Mouse (Mus musculus) MEL (cell line): ENCODE results near the gene Med27. TPM values are rescaled to one million over a fixed set of nuclear protein-coding genes. Genes with fewer than 3 reads are reported as not detected.

ENCODE experiments used
- DNase-seq: peaks from one replicate; pipeline ENCODE4 v3.0.0; 2011; ENCODE audit warnings: low read depth, low spot score
- H3K27ac ChIP-seq: 2 replicates; pipeline ENCODE4 v1.5.1; 2012; ENCODE audit warnings: low read depth, mild to moderate bottlenecking, control low read depth, low read length, moderate library complexity; ENCODE audit not compliant: control insufficient read depth
- H3K27me3 ChIP-seq, 2 experiments: fragments of 150-350 bp in 1 of 2; sonication (generic) in 1 of 2; 2 replicates each; pipeline ENCODE4 v1.6.1; 2012; ENCODE audit warnings: low read length in 2 of 2, mild to moderate bottlenecking in 2 of 2, improper control_type of control experiment in 1 of 2, moderate library complexity in 1 of 2; ENCODE audit not compliant: insufficient read depth in 2 of 2, control insufficient read depth in 1 of 2
- H3K36me3 ChIP-seq, 2 experiments: 2 replicates each; pipeline ENCODE4 v1.6.1; 2012 to 2014; ENCODE audit warnings: low read length in 2 of 2, improper control_type of control experiment in 1 of 2, inconsistent platforms in 1 of 2, mild to moderate bottlenecking in 1 of 2; ENCODE audit not compliant: insufficient read depth in 2 of 2, control insufficient read depth in 1 of 2
- H3K4me1 ChIP-seq, 2 experiments: fragments of 150-350 bp in 1 of 2; sonication (generic) in 1 of 2; 2 replicates each; pipeline ENCODE4 v1.6.1; 2012; ENCODE audit warnings: low read length in 2 of 2, improper control_type of control experiment in 1 of 2, mild to moderate bottlenecking in 1 of 2; ENCODE audit not compliant: insufficient read depth in 2 of 2, control insufficient read depth in 1 of 2
- H3K4me3 ChIP-seq, 2 experiments: fragments of 150-350 bp in 1 of 2; sonication (generic) in 1 of 2; 2 replicates each; pipeline ENCODE4 v1.5.1; 2012; ENCODE audit warnings: low read depth in 2 of 2, low read length in 2 of 2, mild to moderate bottlenecking in 2 of 2, moderate library complexity in 2 of 2, control low read depth in 1 of 2, improper control_type of control experiment in 1 of 2; ENCODE audit not compliant: control insufficient read depth in 1 of 2, insufficient read depth in 1 of 2
- H3K79me2 ChIP-seq: 2 replicates; pipeline ENCODE4 v1.6.1; 2012; ENCODE audit warnings: mild to moderate bottlenecking, low read length, moderate library complexity; ENCODE audit not compliant: control insufficient read depth, poor library complexity, insufficient read depth
- H3K9ac ChIP-seq: 2 replicates; pipeline ENCODE4 v1.6.1; 2012; ENCODE audit warnings: low read depth, mild to moderate bottlenecking, control low read depth, low read length, moderate library complexity; ENCODE audit not compliant: control insufficient read depth, poor library complexity, severe bottlenecking
- H3K9me3 ChIP-seq: fragments of 150-350 bp; sonication (generic); replicated peaks from 2 replicates; pipeline ENCODE4 v1.6.1; 2012; ENCODE audit warnings: mild to moderate bottlenecking, low read length, improper control_type of control experiment, moderate library complexity; ENCODE audit not compliant: insufficient read depth
- CTCF ChIP-seq, 3 experiments: IDR thresholded peaks in 2 of 3; conservative IDR thresholded peaks in 1 of 3; 2 replicates each; pipeline ENCODE4 v1.5.1; 2011 to 2012; ENCODE audit warnings: low read length in 3 of 3, low read depth in 2 of 3, mild to moderate bottlenecking in 2 of 3, improper control_type of control experiment in 1 of 3, inconsistent platforms in 1 of 3, mixed read lengths in 1 of 3, moderate library complexity in 1 of 3; ENCODE audit not compliant: control insufficient read depth in 1 of 3, insufficient read depth in 1 of 3, poor library complexity in 1 of 3, severe bottlenecking in 1 of 3
- JUND ChIP-seq: IDR thresholded peaks from 2 replicates; pipeline ENCODE4 v1.6.1; 2011; ENCODE audit warnings: low read depth, mild to moderate bottlenecking, improper control_type of control experiment, low read length
- MAX ChIP-seq: IDR thresholded peaks from 2 replicates; pipeline ENCODE4 v1.6.1; 2011; ENCODE audit warnings: low read length, improper control_type of control experiment
- MXI1 ChIP-seq: IDR thresholded peaks from 2 replicates; pipeline ENCODE4 v1.6.1; 2011; ENCODE audit warnings: mild to moderate bottlenecking, low read depth, low read length, improper control_type of control experiment
- MYC ChIP-seq: IDR thresholded peaks from 2 replicates; pipeline ENCODE4 v1.6.1; 2011; ENCODE audit warnings: low read depth, mild to moderate bottlenecking, low read length, improper control_type of control experiment, moderate library complexity
- RCOR1 ChIP-seq: IDR thresholded peaks from 2 replicates; pipeline ENCODE4 v1.6.1; 2012; ENCODE audit warnings: low read depth, mild to moderate bottlenecking, inconsistent platforms, low read length, improper control_type of control experiment
- SIN3A ChIP-seq: IDR thresholded peaks from 2 replicates; pipeline ENCODE4 v1.6.1; 2012; ENCODE audit warnings: low read length, improper control_type of control experiment, inconsistent platforms
- SMC3 ChIP-seq: IDR thresholded peaks from 2 replicates; pipeline ENCODE4 v1.6.1; 2011; ENCODE audit warnings: low read depth, low read length, improper control_type of control experiment
- TAL1 ChIP-seq: IDR thresholded peaks from 2 replicates; pipeline ENCODE4 v1.6.1; 2012; ENCODE audit warnings: mild to moderate bottlenecking, inconsistent platforms, low read length, moderate library complexity, mixed read lengths
- TCF12 ChIP-seq: IDR thresholded peaks from 2 replicates; pipeline ENCODE4 v1.6.1; 2014; ENCODE audit warnings: low read depth, mild to moderate bottlenecking, inconsistent platforms, low read length, improper control_type of control experiment, moderate library complexity
- USF1 ChIP-seq: IDR thresholded peaks from 2 replicates; pipeline ENCODE4 v1.6.1; 2014; ENCODE audit warnings: low read depth, mild to moderate bottlenecking, inconsistent platforms, low read length, improper control_type of control experiment, moderate library complexity
- USF2 ChIP-seq, 2 experiments: IDR thresholded peaks; 2 replicates each; pipeline ENCODE4 v1.6.1; 2011 to 2012; ENCODE audit warnings: improper control_type of control experiment in 2 of 2, low read length in 2 of 2, borderline replicate concordance in 1 of 2, inconsistent platforms in 1 of 2, low read depth in 1 of 2, mild to moderate bottlenecking in 1 of 2; ENCODE audit not compliant: insufficient read depth in 1 of 2
- ZC3H11A ChIP-seq: IDR thresholded peaks from 2 replicates; pipeline ENCODE4 v1.6.1; 2012; ENCODE audit warnings: low read depth, mild to moderate bottlenecking, inconsistent platforms, low read length, improper control_type of control experiment
- polyA plus RNA-seq, 2 experiments: library from polyadenylated mRNA; stranded (reverse) in 1 of 2; unstranded in 1 of 2; fragments of >175 nt in 1 of 2; fragments of >200 nt in 1 of 2; gene quantifications; 2 replicates each; pipeline versions ENCODE4 v1.2.1 to v1.2.4; 2012; ENCODE audit warnings: low replicate concordance in 2 of 2, low read depth in 1 of 2; ENCODE audit not compliant: insufficient read length in 2 of 2, insufficient read depth in 1 of 2, missing spikeins in 1 of 2
- total RNA-seq: library from RNA; depleted of rRNA; stranded (reverse); fragments of 300-350 nt; gene quantifications from 2 replicates; pipeline ENCODE4 v1.2.3, GENCODE M21; 2012

Med27 gene
- total and polyA plus RNA-seq, 3 experiments: 46.3 to 46.9 TPM; not detected in 1

DNA sequence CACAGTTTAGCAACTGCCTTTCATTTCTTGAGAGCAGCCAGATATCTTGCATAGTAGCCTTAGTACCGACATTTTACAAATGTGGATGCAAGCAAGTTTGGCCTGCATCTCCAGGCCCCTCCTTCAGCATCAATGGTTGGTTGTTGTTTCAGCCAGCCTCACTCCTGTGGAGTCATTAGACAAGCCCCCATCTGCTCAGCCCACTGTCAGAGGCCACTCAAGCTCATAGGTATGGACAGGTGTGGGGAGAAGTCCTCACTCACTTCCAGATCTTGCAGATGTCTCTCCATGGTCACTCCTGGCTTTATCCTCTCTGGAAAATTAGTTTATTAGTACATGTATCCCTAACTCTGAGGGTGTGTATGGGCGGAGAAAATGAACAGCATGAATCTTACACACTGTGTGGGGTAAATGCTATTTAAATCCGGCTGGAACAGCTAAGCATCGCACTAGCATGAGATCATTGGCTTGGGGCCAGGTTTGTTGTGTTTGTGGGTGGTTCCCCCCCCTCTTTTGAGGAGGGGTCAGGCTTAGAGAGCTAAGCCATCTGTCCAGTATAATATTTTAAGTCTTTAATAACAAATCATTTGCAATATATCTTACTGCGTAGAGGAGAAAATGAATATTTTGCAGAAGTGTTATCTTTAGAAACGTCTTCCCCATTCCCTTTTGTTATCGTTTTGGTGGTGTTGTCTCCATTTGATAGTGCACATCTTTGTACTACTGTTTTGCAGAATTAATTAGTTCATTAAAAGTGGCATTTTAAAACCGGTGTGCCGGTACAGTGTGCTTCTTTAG is 118.4 kb downstream of the Med27 start (continued):
- TF ChIP-seq SIN3A: no peak
- no peak for TF ChIP-seq USF2 (IDR thresholded peaks at IDR 0.05; ENCODE audit: borderline replicate concordance in 1 of 2, insufficient read depth in 1 of 2, low read depth in 1 of 2, low read length in 2 of 2)
- no peak for TF ChIP-seq SMC3
- TF ChIP-seq TAL1: no peak
- TF ChIP-seq ZC3H11A: no peak
- no peak for TF ChIP-seq MAX
- peak; percentile 77 for TF ChIP-seq TCF12
- peak; percentile 78; the same call in 1 of the 2 replicates for TF ChIP-seq RCOR1

DNA sequence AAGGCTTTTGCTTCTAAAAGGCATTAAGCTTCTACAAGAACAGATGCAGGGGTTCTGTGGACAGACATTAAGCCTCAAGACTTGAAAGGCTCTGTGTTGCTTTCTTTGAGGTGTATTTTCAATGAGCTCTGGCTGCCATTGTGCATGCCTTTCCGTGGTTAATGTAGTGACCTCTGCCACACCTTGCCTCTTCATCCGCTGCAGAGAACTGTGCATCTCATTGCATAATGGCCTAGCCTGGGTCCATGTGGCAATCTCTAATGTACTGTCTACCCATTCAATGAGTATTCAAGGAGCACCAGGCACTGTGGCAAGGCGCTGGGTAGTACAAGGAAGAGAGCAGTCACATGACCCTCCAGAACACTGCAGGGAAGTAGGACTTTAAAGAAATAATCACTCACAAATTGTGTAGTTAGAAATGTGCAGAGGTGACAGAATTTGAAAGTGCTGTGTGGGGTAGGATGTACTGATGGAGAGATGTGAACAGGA is 119.1 kb downstream of the Med27 start:
- peak; percentile 47 for DNase-seq
- TF ChIP-seq MXI1 (no peak), JUND (no peak), CTCF (IDR thresholded peaks at IDR 0.05 in 2 of 3, conservative IDR thresholded peaks at IDR 0.05 in 1 of 3; ENCODE audit: control insufficient read depth in 1 of 3, insufficient read depth in 1 of 3, low read depth in 2 of 3, low read length in 3 of 3, poor library complexity in 1 of 3, severe bottlenecking in 1 of 3) (no peak), USF2 (IDR thresholded peaks at IDR 0.05; ENCODE audit: borderline replicate concordance in 1 of 2, insufficient read depth in 1 of 2, low read depth in 1 of 2, low read length in 2 of 2) (peak in 1 of 2 experiments; percentile 45; a peak in 1 of 4 replicates), USF1 (peak; percentile 87), TCF12 (no peak)

DNA sequence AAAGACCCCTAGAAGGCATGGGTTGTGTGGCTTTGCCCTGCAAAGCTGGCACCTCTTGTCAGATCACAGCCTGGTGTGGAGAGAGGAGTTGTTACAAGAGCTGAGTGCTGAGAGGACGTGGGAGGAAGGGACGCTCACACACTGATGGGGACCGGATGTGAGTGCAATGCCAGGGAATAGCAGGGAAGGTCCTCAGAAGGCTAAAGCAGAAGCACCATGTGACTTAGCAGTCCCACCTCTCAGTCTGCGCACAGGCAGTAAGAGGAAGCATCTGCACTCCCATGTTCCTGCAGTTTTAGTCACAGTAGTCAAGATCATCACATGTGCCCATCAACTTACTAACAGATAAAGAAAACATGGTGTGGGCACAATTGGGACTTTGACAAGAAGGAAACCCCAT is 119.8 kb downstream of the Med27 start:
- no peak overlapping the region for H3K4me3 ChIP-seq
- no peak overlapping the region for H3K27ac ChIP-seq
- H3K4me1 ChIP-seq: peaks cover 12 to 26% of the 10 kb centered on the region in 2 experiments
- H3K9ac ChIP-seq: no peak overlapping the region
- H3K9me3 ChIP-seq: no peaks in the 10 kb centered on the region
- no peaks in the 10 kb centered on the region for H3K27me3 ChIP-seq
- peak; percentile 49 for DNase-seq
- H3K36me3 ChIP-seq: peaks cover 0 to 18% of the 10 kb centered on the region in 2 experiments; a peak in 2 of 4 replicates
- no peaks in the 10 kb centered on the region for H3K79me2 ChIP-seq
- TF ChIP-seq SMC3: no peak
- TF ChIP-seq MXI1: 0 out of 2 replicates have a peak, but pooled peaks have one; percentile 33
- TF ChIP-seq USF1: peak; percentile 75
- no peak for TF ChIP-seq ZC3H11A
- TF ChIP-seq MYC: peak; percentile 58; the same call in 1 of the 2 replicates
- 0 out of 2 replicates have a peak, but pooled peaks have one; percentile 21 for TF ChIP-seq SIN3A

More for the DNA sequence above, 119.1 kb downstream of the Med27 start:
- Histone ChIP-seq H3K4me3 (peak overlapping the region in 1 of 2 experiments; percentile 5; a peak in 1 of 4 replicates), H3K9me3 (no peaks in the 10 kb centered on the region), H3K27me3 (no peaks in the 10 kb centered on the region), H3K27ac (peak overlapping the region; percentile 5), H3K36me3 (peaks cover 0 to 18% of the 10 kb centered on the region in 2 experiments; a peak in 2 of 4 replicates), H3K4me1 (peaks cover 12 to 26% of the 10 kb centered on the region in 2 experiments), H3K9ac (no peak overlapping the region), H3K79me2 (no peaks in the 10 kb centered on the region)
